Mouse (Mus musculus) thymus, adult 2 months (tissue): ENCODE data around the gene Mrm2. TPM values are rescaled to one million over a fixed set of nuclear protein-coding genes. Genes with fewer than 3 reads are reported as not detected.
"Not testable (repeated sequence)": the region's sequence is repeated elsewhere in the genome, so short reads cannot be mapped to it uniquely, and the experiment has no call there.

Experiments
- DNase-seq: peaks from one replicate; pipeline ENCODE4 v3.0.0; 2021
- H3K27ac ChIP-seq: fragments of 200-500 bp; 2 replicates; pipeline ENCODE4 v1.5.1; 2012; ENCODE audit warnings: low read length, control low read depth; ENCODE audit not compliant: control insufficient read depth, insufficient read depth
- H3K27me3 ChIP-seq: fragments of 200-500 bp; 2 replicates; pipeline ENCODE4 v1.6.1; 2012; ENCODE audit warnings: mild to moderate bottlenecking, low read length, moderate library complexity, mixed read lengths; ENCODE audit not compliant: control insufficient read depth, insufficient read depth
- H3K36me3 ChIP-seq: fragments of 200-500 bp; 2 replicates; pipeline ENCODE4 v1.6.1; 2012; ENCODE audit warnings: mild to moderate bottlenecking, low read length, moderate library complexity; ENCODE audit not compliant: control insufficient read depth, insufficient read depth
- H3K4me1 ChIP-seq: fragments of 200-500 bp; replicated peaks from 2 replicates; pipeline ENCODE4 v1.6.1; 2012; ENCODE audit warnings: low read length; ENCODE audit not compliant: control insufficient read depth, insufficient read depth
- H3K4me3 ChIP-seq: fragments of 200-500 bp; 2 replicates; pipeline ENCODE4 v1.5.1; 2012; ENCODE audit warnings: mild to moderate bottlenecking, low read length, control low read depth, moderate library complexity; ENCODE audit not compliant: control insufficient read depth, insufficient read depth
- CTCF ChIP-seq: fragments of 200-500 bp; IDR thresholded peaks from 2 replicates; pipeline ENCODE4 v1.5.1; 2012; ENCODE audit warnings: mild to moderate bottlenecking, control low read depth, low read length, moderate library complexity, borderline replicate concordance; ENCODE audit not compliant: control insufficient read depth, poor library complexity, insufficient read depth; ENCODE audit errors: extremely low read depth
- POLR2A ChIP-seq: fragments of 200-500 bp; IDR thresholded peaks from 2 replicates; pipeline ENCODE4 v1.6.1; 2012; ENCODE audit warnings: mild to moderate bottlenecking, low read length, control low read depth, moderate library complexity; ENCODE audit not compliant: control insufficient read depth, poor library complexity, insufficient read depth; ENCODE audit errors: extremely low read depth
- WGBS: fragments of 180-500 bp; shearing (Covaris S2); methylation state at CpG from one replicate; pipeline ENCODE4 v1.1.7; 2018; 5-methylcytosine and 5-hydroxymethylcytosine counted together
- polyA plus RNA-seq: library from polyadenylated mRNA; depleted of rRNA; stranded (reverse); fragments of >200 nt; gene quantifications from 2 replicates; pipeline ENCODE4 v1.2.3, GENCODE M21; 2012

The Mrm2 gene
- polyA plus RNA-seq, 1 experiment = 9.0 TPM

GRCm38 (mm10) chr5:140373711-140374110 lies 42.0 kb upstream of the Mrm2 start:
- Histone ChIP-seq H3K27ac (no peak overlapping the region), H3K36me3 (no peaks in the 10 kb centered on the region), H3K27me3 (no peaks in the 10 kb centered on the region), H3K4me3 (no peak overlapping the region), H3K4me1 (no peaks in the 10 kb centered on the region; the same call in 1 of the 2 replicates)
- TF ChIP-seq CTCF (no peak), POLR2A (no peak)
- 96% methylated on average over 2 of the region's 2 CpGs for WGBS
- no peak for DNase-seq

GRCm38 (mm10) chr5:140371671-140372070 lies 40.0 kb upstream of the Mrm2 start:
- Histone ChIP-seq H3K36me3 (no peaks in the 10 kb centered on the region), H3K27me3 (no peaks in the 10 kb centered on the region), H3K27ac (no peak overlapping the region), H3K4me3 (no peak overlapping the region), H3K4me1 (no peaks in the 10 kb centered on the region)
- DNase-seq = no peak
- WGBS = 98% methylated on average over 3 of the region's 3 CpGs
- TF ChIP-seq POLR2A = no peak
- TF ChIP-seq CTCF = no peak

DNA sequence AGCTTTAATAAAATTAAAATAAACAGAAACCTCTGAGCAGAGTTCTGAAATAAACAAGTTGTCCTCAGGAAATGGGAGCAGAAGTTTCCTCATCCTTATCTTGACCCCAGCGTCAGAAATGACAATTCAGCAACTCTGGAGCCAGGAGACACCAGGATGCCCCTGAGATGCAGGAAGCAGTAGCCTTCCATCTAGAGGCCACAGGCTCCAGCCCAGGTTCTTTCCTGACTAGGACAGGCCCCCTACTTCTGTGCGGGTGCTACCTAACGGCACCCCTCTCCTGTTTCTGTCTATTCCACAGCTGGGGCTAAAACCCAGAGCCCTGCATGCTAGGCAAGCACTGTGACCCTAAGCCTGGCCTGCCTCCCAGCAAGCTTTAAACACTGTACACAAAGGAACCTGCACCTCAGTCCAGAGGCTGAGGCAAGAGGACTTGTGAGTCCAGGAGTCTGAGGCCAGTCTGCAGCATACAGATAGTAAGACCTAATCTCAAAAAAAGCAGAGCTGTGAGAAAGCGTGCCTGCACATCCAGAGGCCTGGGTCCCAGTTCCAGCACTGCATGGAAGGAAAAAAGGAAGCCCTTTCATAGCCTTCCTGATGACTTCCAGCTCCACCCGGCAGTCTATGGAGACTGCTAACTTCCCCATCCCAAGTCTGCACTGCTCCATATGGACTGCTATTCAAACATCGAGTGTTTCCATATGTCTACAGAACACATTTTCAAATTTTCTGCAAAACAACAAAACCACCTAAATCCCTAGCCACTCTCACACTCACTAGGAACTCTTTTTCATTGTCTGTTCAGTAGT lies 39.0 kb upstream of the Mrm2 start:
- H3K36me3 ChIP-seq = no peaks in the 10 kb centered on the region
- whole genome bisulfite sequencing = 93% methylated on average over 6 of the region's 6 CpGs
- DNase-seq = no peak
- TF ChIP-seq POLR2A = no peak
- TF ChIP-seq CTCF = no peak
- H3K27ac ChIP-seq = no peak overlapping the region
- H3K4me3 ChIP-seq = no peak overlapping the region
- H3K4me1 ChIP-seq = no peaks in the 10 kb centered on the region
- H3K27me3 ChIP-seq = no peaks in the 10 kb centered on the region

DNA sequence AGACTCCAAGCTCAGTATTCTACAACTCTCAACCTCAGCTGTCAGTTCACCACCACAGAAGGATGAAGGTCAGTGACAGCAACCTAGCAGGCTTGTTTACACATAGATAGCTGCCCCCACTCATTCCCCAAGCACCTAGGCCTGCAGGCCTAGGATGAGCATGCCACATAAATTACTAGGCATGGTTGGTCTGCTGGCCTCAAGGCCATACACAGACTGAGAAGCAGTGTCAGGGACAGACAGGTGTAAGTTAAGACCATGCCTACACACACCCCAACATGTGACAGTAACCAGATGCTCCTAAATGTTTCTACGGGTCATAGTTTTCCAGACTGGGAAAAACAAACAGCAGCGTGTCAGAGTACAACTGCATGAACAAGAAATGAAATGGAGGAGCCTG lies 37.8 kb upstream of the Mrm2 start:
- Histone ChIP-seq H3K4me3 (no peak overlapping the region), H3K4me1 (no peaks in the 10 kb centered on the region), H3K27me3 (no peaks in the 10 kb centered on the region), H3K36me3 (no peaks in the 10 kb centered on the region), H3K27ac (no peak overlapping the region)
- no peak for TF ChIP-seq CTCF
- TF ChIP-seq POLR2A = no peak
- WGBS = 98% methylated on average over 2 of the region's 2 CpGs
- DNase-seq = no peak

- DNase-seq = no peak
- 83% methylated on average over 4 of the region's 4 CpGs for WGBS
- Histone ChIP-seq H3K27me3 (no peaks in the 10 kb centered on the region), H3K4me3 (no peak overlapping the region), H3K27ac (no peak overlapping the region), H3K4me1 (no peaks in the 10 kb centered on the region), H3K36me3 (no peaks in the 10 kb centered on the region)
- TF ChIP-seq CTCF (no peak), POLR2A (no peak)
Measured at GRCm38 (mm10) chr5:140368926-140369325, 37.2 kb upstream of the Mrm2 start.

DNA sequence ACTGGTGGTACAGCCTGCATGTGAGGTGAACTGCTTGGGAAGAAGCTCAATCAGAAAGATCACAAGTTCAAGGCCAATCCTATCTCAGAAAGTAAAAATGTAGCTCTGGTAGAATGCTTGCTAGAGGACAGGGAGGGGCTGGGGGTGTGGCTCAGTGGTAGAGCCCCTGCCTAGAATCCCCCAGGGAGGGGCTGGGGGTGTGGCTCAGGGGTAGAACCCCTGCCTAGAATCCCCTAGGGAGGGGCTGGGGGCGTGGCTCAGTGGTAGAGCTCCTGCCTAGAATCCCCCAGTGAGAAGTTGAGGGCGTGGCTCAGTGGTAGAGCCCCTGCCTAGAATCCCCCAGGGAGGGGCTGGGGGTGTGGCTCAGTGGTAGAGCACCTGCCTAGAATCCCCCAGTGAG lies 36.4 kb upstream of the Mrm2 start:
- not testable (repeated sequence) for H3K27me3 ChIP-seq, H3K4me3 ChIP-seq, H3K4me1 ChIP-seq, H3K36me3 ChIP-seq, H3K27ac ChIP-seq, DNase-seq
- WGBS = 92% methylated on average over 2 of the region's 2 CpGs

DNA sequence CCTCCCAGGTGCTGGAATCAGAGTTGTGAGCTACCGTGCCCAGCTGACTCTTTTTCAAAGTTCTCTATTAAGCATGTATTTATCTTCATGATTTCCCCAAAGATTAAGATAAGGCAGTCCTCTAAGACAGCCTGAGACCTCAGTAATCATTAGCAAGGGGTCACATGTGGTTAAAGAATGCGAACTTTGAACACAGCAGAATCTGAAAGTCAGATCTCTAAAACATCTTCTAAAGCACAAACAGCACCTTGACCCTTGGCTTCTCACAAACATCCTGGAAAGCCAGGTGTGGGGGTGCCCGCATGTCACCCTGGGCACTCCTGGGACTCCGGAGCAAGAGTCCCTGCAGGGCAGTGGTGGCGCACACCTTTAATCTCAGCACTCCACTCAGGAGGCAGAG lies 32.7 kb upstream of the Mrm2 start:
- no peak overlapping the region for H3K27ac ChIP-seq
- 97% methylated on average over 5 of the region's 5 CpGs for WGBS
- no peaks in the 10 kb centered on the region for H3K4me1 ChIP-seq
- H3K4me3 ChIP-seq = no peak overlapping the region
- no peak for DNase-seq
- no peaks in the 10 kb centered on the region for H3K36me3 ChIP-seq
- TF ChIP-seq CTCF (no peak), POLR2A (no peak)
- no peaks in the 10 kb centered on the region for H3K27me3 ChIP-seq
